Mouse (Mus musculus) gastrocnemius, postnatal 36 days (tissue): ENCODE measurements at regions not wholly inside any gene's neighbourhood (a gene's known extent, or its start where the extent isn't known, plus 50 kb on each side); places are given as distances from the start of the nearest gene placed in this dataset.

Experiments used
- DNase-seq, 2 experiments: peaks; one replicate each; pipeline ENCODE4 v3.0.0; 2022
- intact Hi-C: fragments of 180-260 bp; cut with DNase I; formaldehyde crosslinking; loops from one replicate; pipeline ENCODE4 v1.15.1; 2025

DNA sequence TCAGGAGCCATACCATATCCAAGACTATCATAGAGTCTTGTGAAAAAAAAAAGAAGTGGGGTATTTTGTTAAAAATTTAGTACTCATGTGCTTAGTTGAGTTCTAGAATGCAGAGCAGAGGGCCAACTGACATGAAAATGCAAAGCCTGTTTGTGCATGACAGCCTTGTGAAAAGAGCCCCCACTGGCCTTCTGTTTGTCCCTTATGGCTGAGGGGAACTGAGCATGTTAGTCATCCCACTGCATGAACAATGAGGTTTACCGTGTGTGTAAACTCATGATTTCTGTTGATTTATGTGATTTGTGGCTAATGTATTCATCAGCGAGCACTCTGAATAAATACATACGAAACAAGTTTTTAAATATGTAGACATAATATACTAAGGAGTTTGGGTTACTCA, 266.1 kb upstream of the Nox3 start:
- intact Hi-C loops = no loop called here
- DNase-seq = no peak

- DNase-seq = no peak
- intact Hi-C loops = no loop called here
These were observed 250.5 kb upstream of the Nox3 start for GRCm38 (mm10) chr17:3946540-3946939.

- intact Hi-C loops = no loop called here
- DNase-seq = no peak
These were observed 240.3 kb upstream of the Nox3 start for GRCm38 (mm10) chr17:3936361-3936760.

DNA sequence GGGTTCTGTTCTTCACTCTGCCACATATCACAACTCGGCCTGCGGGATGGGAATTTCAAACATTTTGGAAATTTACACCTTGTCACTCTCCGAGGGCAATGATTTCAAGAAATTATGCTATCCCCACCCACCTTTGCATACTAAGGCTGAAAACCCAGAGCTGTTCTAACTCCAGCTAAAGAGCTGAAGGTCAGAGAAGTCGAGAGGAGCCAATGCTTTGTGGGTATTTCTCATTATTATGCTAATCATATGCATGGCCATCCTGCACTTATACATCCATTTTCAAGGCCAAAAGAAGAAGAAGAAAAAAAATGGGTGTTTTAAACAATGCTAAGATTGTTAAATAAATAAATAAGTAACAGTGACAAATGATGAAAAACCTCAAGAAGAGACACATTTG, 237.1 kb upstream of the Nox3 start:
- no peak for DNase-seq

DNA sequence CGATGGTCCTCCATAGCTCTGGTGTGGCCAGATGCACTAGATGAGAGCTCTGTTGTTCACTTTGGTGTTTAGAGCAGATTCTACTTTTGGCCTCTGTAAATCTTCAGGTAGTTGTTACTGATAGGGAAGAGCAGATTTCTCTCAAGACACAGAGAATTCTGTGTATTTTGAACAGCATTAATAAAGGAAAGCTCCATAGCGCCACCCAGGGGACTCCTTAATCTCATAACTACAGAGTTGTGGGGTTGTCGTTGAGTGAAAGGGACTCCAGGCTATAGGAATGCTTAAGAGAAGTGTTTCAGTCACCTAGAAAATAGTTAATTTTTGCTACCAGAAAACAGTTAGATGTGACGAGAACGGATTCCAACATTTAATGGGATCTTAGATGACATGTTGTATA, 236.0 kb upstream of the Nox3 start:
- intact Hi-C loops = no loop called here
- no peak for DNase-seq

More for the DNA sequence above, 237.1 kb upstream of the Nox3 start:
- intact Hi-C loops = no loop called here

DNA sequence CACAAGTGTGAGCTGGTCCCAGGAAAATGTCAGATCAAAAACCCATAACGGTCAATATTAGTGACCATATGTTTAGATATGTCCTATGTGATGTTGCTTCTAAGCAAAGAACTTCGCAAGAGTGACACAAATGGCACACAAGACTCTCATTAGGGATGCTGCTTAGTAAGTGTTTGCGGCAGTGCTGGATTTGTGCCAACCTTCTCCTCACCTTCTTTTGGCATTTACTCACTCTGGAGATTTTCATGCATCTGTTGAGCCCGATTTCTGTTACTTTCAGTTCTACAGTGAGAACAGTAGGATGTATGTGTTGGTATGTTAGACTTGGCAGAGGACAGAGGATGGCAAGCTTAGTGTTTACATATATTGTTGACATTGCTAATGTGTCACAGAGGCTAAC, 231.0 kb upstream of the Nox3 start:
- intact Hi-C loops = no loop called here
- DNase-seq = no peak

GRCm38 (mm10) chr17:3920282-3920681, 224.2 kb upstream of the Nox3 start:
- intact Hi-C loops = no loop called here

DNA sequence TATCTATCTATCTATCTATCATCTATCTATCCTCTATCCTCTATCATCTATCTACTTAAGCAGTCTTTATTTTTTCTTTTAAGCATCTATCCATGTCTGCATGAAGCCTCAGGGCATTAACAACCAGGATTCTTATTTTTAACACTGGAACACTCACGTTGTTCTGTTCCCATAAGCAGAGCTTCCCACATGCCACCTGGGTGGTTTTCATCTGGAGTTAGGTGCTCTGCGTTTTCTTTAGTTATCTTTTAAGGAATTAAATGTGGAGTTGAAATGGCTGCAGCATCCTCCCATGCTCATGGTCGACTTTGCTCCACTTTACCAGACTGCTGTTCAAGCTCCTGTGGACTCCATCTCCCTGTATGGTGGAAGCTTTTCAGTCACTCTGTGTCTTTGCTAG, 196.8 kb upstream of the Nox3 start:
- intact Hi-C loops = no loop called here

More at GRCm38 (mm10) chr17:3920282-3920681, 224.2 kb upstream of the Nox3 start:
- no peak for DNase-seq

DNA sequence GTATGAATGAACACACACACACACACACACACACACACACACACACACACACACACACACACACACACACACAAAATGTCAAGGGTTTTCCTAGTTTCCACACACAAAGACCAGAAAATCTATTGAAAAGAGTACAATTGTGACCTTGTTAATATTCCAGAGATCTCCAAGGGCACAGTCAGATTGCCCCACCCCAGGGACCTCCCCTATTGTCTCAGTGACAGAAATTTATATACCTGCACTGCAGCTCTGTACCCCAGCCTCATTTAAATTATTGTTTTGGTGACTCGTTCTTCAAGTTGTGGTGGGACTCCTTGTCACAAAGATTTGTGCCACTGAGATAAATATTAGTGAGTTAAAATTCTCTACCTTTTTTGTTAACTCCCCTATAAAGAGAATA, 187.1 kb upstream of the Nox3 start:
- intact Hi-C loops = no loop called here
- no peak for DNase-seq

More for the DNA sequence above, 196.8 kb upstream of the Nox3 start:
- no peak for DNase-seq

- DNase-seq = no peak
- intact Hi-C loops = no loop called here
These were observed 183.0 kb upstream of the Nox3 start for GRCm38 (mm10) chr17:3879075-3879474.

- DNase-seq = no peak
- intact Hi-C loops = no loop called here
These were observed 173.6 kb upstream of the Nox3 start for GRCm38 (mm10) chr17:3869459-3870194.

GRCm38 (mm10) chr17:3862384-3862783, 166.3 kb upstream of the Nox3 start:
- intact Hi-C loops = no loop called here
- no peak for DNase-seq

- intact Hi-C loops = no loop called here
- DNase-seq = no peak
These were observed 140.3 kb upstream of the Nox3 start for GRCm38 (mm10) chr17:3836386-3836785.

GRCm38 (mm10) chr17:3811187-3811586, 115.1 kb upstream of the Nox3 start:
- DNase-seq = no peak

DNA sequence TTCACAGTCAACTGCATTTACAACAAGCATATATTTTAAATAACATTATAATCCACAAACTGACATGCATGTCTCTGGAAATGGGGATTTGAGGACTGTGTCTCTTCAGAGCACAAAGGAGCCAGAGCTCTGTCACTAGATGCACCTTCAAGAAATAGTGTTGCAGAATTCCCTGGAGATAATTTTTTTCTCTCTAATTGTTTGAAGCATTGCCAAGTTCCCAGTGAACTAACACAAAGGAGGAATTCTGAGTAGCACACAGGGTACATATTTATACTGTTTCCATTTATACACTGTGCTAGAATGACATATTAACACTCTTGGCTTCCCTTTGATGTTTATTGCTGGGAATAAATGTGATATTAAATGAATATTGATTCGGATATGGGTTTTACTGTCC, 107.4 kb upstream of the Nox3 start:
- intact Hi-C loops = no loop called here
- DNase-seq = no peak

More at GRCm38 (mm10) chr17:3811187-3811586, 115.1 kb upstream of the Nox3 start:
- intact Hi-C loops = no loop called here

DNA sequence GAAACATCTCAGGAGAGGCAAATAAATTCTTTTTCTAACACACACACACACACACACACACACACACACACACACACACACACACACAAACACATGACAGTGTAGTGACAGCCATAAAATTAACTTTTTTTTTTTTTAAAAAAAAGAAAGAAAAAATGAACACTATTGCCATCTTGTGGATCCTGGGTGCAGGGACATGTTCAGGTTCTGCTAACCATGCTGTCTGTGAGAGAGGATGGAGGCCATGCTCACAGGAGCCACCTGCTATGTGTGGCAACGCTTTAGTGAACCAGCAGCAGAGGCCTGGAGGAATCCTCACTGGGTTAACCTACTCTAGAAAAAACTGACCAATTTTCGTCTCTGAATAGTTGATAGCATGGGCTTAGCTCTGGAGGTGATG, 96.5 kb upstream of the Nox3 start:
- no peak for DNase-seq

GRCm38 (mm10) chr17:3782156-3782555, 86.1 kb upstream of the Nox3 start:
- DNase-seq = no peak
- intact Hi-C loops = no loop called here

More for the DNA sequence above, 96.5 kb upstream of the Nox3 start:
- intact Hi-C loops = loop anchor here (5.0 kb wide), 1 partner anchor 220 kb away; no protein-coding TSS in a partner anchor

- DNase-seq = no peak
- intact Hi-C loops = no loop called here
These were observed 81.6 kb upstream of the Nox3 start for GRCm38 (mm10) chr17:3777691-3778090.

DNA sequence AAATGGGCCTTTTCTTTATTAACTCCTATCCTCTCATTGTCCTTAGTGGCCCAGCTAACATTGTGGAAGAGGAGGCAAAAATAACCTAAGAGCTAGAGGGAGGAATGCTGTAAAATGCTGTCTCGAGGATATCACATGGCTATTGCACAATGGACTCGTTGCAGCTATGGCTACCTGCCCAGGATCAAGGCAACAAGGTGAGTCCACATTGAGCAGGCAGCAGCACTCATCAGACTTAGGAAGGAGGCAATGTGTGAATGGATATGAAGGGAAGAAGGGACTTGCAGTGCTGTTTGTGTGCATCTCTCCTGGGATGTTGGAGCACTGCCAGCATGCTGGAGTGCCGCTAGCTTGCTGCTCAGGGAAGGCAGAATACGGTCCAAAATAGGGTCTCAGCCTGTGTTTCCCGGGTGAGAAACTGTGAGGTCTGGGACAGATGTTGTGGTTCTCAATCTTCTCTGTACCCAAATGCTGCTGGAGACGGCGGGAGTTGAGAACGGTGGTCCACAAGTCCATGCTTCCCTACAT, 51.8 kb upstream of the Nox3 start:
- no peak for DNase-seq
- intact Hi-C loops = no loop called here
